Mouse (Mus musculus) MEL (cell line): ENCODE data around the gene Pla2g6.

Source experiments
- CTCF ChIP-seq, 3 experiments: IDR thresholded peaks in 2 of 3; conservative IDR thresholded peaks in 1 of 3; 2 replicates each; pipeline ENCODE4 v1.5.1; 2011 to 2012; ENCODE audit warnings: low read length in 3 of 3, low read depth in 2 of 3, mild to moderate bottlenecking in 2 of 3, improper control_type of control experiment in 1 of 3, inconsistent platforms in 1 of 3, mixed read lengths in 1 of 3, moderate library complexity in 1 of 3; ENCODE audit not compliant: control insufficient read depth in 1 of 3, insufficient read depth in 1 of 3, poor library complexity in 1 of 3, severe bottlenecking in 1 of 3
- MYC ChIP-seq: IDR thresholded peaks from 2 replicates; pipeline ENCODE4 v1.6.1; 2011; ENCODE audit warnings: low read depth, mild to moderate bottlenecking, low read length, improper control_type of control experiment, moderate library complexity
- POLR2A ChIP-seq, 2 experiments: IDR thresholded peaks; 2 replicates each; pipeline ENCODE4 v1.6.1; 2011 to 2012; ENCODE audit warnings: low read length in 2 of 2, mild to moderate bottlenecking in 2 of 2, control low read depth in 1 of 2, improper control_type of control experiment in 1 of 2, low read depth in 1 of 2, moderate library complexity in 1 of 2; ENCODE audit not compliant: control insufficient read depth in 1 of 2, insufficient read depth in 1 of 2, poor library complexity in 1 of 2
- TCF12 ChIP-seq: IDR thresholded peaks from 2 replicates; pipeline ENCODE4 v1.6.1; 2014; ENCODE audit warnings: low read depth, mild to moderate bottlenecking, inconsistent platforms, low read length, improper control_type of control experiment, moderate library complexity

DNA sequence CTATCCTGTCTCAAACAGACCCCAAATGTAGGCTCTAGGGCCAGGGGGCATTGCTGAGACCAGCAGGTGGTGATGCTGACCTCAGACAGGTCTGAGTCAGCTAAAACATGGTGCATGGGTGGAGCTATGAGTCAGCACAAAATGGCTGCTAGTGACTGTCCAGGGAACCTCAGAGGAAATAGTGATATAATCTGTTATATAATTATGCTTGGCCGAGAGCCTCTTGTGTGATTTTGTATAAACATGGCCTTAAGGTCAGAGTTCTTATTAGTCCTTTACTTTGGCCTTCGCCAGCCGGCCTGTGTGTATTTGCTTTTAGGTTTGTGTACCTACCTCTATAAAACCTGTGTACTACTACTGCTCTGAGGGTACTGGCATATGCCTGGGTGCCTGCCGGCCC is 5.2 kb upstream of the Pla2g6 start:
- TF ChIP-seq CTCF (IDR thresholded peaks at IDR 0.05 in 2 of 3, conservative IDR thresholded peaks at IDR 0.05 in 1 of 3; ENCODE audit: control insufficient read depth in 1 of 3, insufficient read depth in 1 of 3, low read depth in 2 of 3, low read length in 3 of 3, poor library complexity in 1 of 3, severe bottlenecking in 1 of 3) (no peak), MYC (0 out of 2 replicates have a peak, but pooled peaks have one; percentile 22), POLR2A (IDR thresholded peaks at IDR 0.05; ENCODE audit: control insufficient read depth in 1 of 2, insufficient read depth in 1 of 2, low read depth in 1 of 2, low read length in 2 of 2, poor library complexity in 1 of 2) (no peak), TCF12 (no peak)
